Mouse (Mus musculus) cerebellum, adult 2 months (tissue): Measurements from ENCODE around the gene Sdhc.
"Not testable (repeated sequence)": the region's sequence is repeated elsewhere in the genome, so short reads cannot be mapped to it uniquely, and the experiment has no call there.

Source experiments
- CTCF ChIP-seq: fragments of 200-500 bp; IDR thresholded peaks from 2 replicates; pipeline ENCODE4 v1.5.1; 2011; ENCODE audit warnings: low read depth, mild to moderate bottlenecking, control low read depth, low read length, moderate library complexity, borderline replicate concordance; ENCODE audit not compliant: insufficient read depth
- POLR2A ChIP-seq: fragments of 200-500 bp; IDR thresholded peaks from 2 replicates; pipeline ENCODE4 v1.6.1; 2011; ENCODE audit warnings: low read length, control low read depth, borderline replicate concordance; ENCODE audit not compliant: insufficient read depth

DNA sequence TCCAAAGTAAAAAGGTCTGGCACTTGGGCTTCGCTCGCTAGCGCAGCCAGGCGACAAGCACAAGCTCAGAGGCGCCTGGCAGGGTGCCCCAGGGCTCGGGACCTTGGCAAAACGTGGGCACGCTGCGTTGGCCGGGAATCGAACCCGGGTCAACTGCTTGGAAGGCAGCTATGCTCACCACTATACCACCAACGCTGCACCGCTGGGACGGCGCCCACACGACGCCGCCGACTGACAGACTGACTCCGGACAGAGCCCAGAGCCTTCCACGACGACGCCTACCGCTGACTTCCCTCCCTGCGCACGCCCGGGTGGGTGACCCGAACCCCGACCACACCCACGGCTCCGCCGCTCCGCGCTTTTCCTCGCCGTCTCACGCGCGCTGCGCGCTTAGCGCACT is 70.6 kb downstream of the Sdhc start:
- not testable (repeated sequence) for TF ChIP-seq CTCF, POLR2A
